Mouse (Mus musculus) brain, embryonic 14.5 days (tissue): ENCODE measurements around the gene Ankrd11.

Experiments used
- CTCF ChIP-seq: fragments of 200-500 bp; IDR thresholded peaks from 2 replicates; pipeline ENCODE4 v1.5.1; 2012; ENCODE audit warnings: inconsistent platforms, mild to moderate bottlenecking, moderate library complexity, borderline replicate concordance; ENCODE audit not compliant: insufficient read depth, insufficient read length; ENCODE audit errors: extremely low read depth
- POLR2A ChIP-seq: fragments of 200-500 bp; IDR thresholded peaks from 2 replicates; pipeline ENCODE4 v1.6.1; 2012; ENCODE audit warnings: mild to moderate bottlenecking, inconsistent platforms, borderline replicate concordance; ENCODE audit not compliant: poor library complexity, insufficient read depth, insufficient read length, severe bottlenecking; ENCODE audit errors: extremely low read depth

GRCm38 (mm10) chr8:122926782-122927181, 115.3 kb downstream of the Ankrd11 start:
- no peak for TF ChIP-seq POLR2A
- TF ChIP-seq CTCF, result peak; percentile 32; the same call in 1 of the 2 replicates
